Mouse (Mus musculus): ENCODE measurements around the gene Gga3. TPM values are rescaled to one million over a fixed set of nuclear protein-coding genes. Genes with fewer than 3 reads are reported as not detected.
A peak's percentile ranks its signal among the peaks of the same experiment; 100 is the strongest.

Gga3 gene
- total RNA-seq, 2 experiments from 2014 or later = 17.9 to 21.0 TPM

- intact Hi-C loops (cut with DNase I) = no loop called here
Measured at GRCm38 (mm10) chr11:115613138-115613945, 9.5 kb upstream of the Gga3 start.

GRCm38 (mm10) chr11:115612410-115613137, 8.7 kb upstream of the Gga3 start, which contains the start of gene Mif4gd:
Mif4gd (minus strand) TSS chr11:115612969.
- peak; percentile 95 to 96 for DNase-seq
- intact Hi-C loops (cut with DNase I) = no loop called here

More at GRCm38 (mm10) chr11:115613138-115613945, 9.5 kb upstream of the Gga3 start:
- peak; percentile 38 to 59 for DNase-seq

GRCm38 (mm10) chr11:115612059-115612409, 8.2 kb upstream of the Gga3 start:
- DNase-seq = peak; percentile 88 to 92
- intact Hi-C loops (cut with DNase I) = no loop called here

GRCm38 (mm10) chr11:115611173-115611572, 7.3 kb upstream of the Gga3 start:
- intact Hi-C loops (cut with DNase I) = no loop called here
- DNase-seq = no peak

- intact Hi-C loops (cut with DNase I) = no loop called here
- DNase-seq = no peak
Measured at GRCm38 (mm10) chr11:115609576-115609975, 5.7 kb upstream of the Gga3 start.

- DNase-seq = no peak
- intact Hi-C loops (cut with DNase I) = no loop called here
Measured at GRCm38 (mm10) chr11:115608421-115609399, 4.9 kb upstream of the Gga3 start.

GRCm38 (mm10) chr11:115606733-115607132, 2.9 kb upstream of the Gga3 start:
- intact Hi-C loops (cut with DNase I) = no loop called here
- no peak for DNase-seq

- DNase-seq = no peak
- intact Hi-C loops (cut with DNase I) = loop anchor here (5.0 kb wide), 2 partner anchors 67 to 112 kb away; partner anchors contain the start of genes Nt5c and Sumo2
Measured at GRCm38 (mm10) chr11:115604304-115604696, 449 bp upstream of the Gga3 start.

- intact Hi-C loops (cut with DNase I) = loop anchor here (5.0 kb wide), 2 partner anchors 66 to 111 kb away; partner anchors contain the start of genes Nt5c and Sumo2
Measured at GRCm38 (mm10) chr11:115603128-115603475, 749 bp downstream of the Gga3 start.

GRCm38 (mm10) chr11:115601174-115601573, 2.7 kb downstream of the Gga3 start:
- intact Hi-C loops (cut with DNase I) = loop anchor here (5.0 kb wide), 2 partner anchors 64 to 109 kb away; partner anchors contain the start of genes Nt5c and Sumo2
- no peak for DNase-seq

More at GRCm38 (mm10) chr11:115603128-115603475, 749 bp downstream of the Gga3 start:
- no peak for DNase-seq

GRCm38 (mm10) chr11:115600743-115601142, 3.1 kb downstream of the Gga3 start:
- intact Hi-C loops (cut with DNase I) = loop anchor here (5.0 kb wide), 2 partner anchors 63 to 108 kb away; partner anchors contain the start of genes Nt5c and Sumo2
- DNase-seq = no peak

- DNase-seq = peak in 1 of 2 experiments; percentile 29
- intact Hi-C loops (cut with DNase I) = loop anchor here (5.0 kb wide), 2 partner anchors 62 to 107 kb away; partner anchors contain the start of genes Nt5c and Sumo2
Measured at GRCm38 (mm10) chr11:115599722-115600121, 4.1 kb downstream of the Gga3 start.

- intact Hi-C loops (cut with DNase I) = no loop called here
Measured at GRCm38 (mm10) chr11:115598309-115598708, 5.5 kb downstream of the Gga3 start.

GRCm38 (mm10) chr11:115595209-115595608, 8.6 kb downstream of the Gga3 start:
- no peak for DNase-seq
- intact Hi-C loops (cut with DNase I) = no loop called here

More at GRCm38 (mm10) chr11:115598309-115598708, 5.5 kb downstream of the Gga3 start:
- DNase-seq = no peak

- intact Hi-C loops (cut with DNase I) = no loop called here
- DNase-seq = no peak
Measured at GRCm38 (mm10) chr11:115590526-115591075, 13.2 kb downstream of the Gga3 start.

- intact Hi-C loops (cut with DNase I) = no loop called here
- no peak for DNase-seq
Measured at GRCm38 (mm10) chr11:115587984-115588383, 15.9 kb downstream of the Gga3 start.

- intact Hi-C loops (cut with DNase I) = no loop called here
Measured at GRCm38 (mm10) chr11:115586403-115586802, 17.4 kb downstream of the Gga3 start.

GRCm38 (mm10) chr11:115585573-115586100, 18.2 kb downstream of the Gga3 start:
- no peak for DNase-seq

More at GRCm38 (mm10) chr11:115586403-115586802, 17.4 kb downstream of the Gga3 start:
- no peak for DNase-seq

GRCm38 (mm10) chr11:115584376-115585073, 19.3 kb downstream of the Gga3 start:
- no peak for DNase-seq
- intact Hi-C loops (cut with DNase I) = no loop called here

More at GRCm38 (mm10) chr11:115585573-115586100, 18.2 kb downstream of the Gga3 start:
- intact Hi-C loops (cut with DNase I) = no loop called here
